Comparison of ENCODE assay signal across 9 mouse cellular contexts in genomic region chr5:113855117-113855516, GRCm38 (mm10). TPM values are rescaled to one million over a fixed set of nuclear protein-coding genes. Genes with fewer than 3 reads are reported as not detected.
DNase-seq lines count a peak whose midpoint lies in the region; ATAC-seq and TF ChIP-seq lines count a peak whose summit lies in the region.
"Had no signal": no experiment of that assay in that cellular context is flagged by ENCODE, and none has a peak within 500 bp of the region (broad histone marks: within the 10 kb centered on the region; RNA-seq: fewer than 3 reads in every experiment).

No protein-coding gene starts in this region.

- no peaks in the 10 kb centered on the region for H3K27me3 ChIP-seq in heart, embryonic 12.5 days (replicated peaks)
- no peaks in the 10 kb centered on the region for H3K27me3 ChIP-seq in embryonic facial prominence, embryonic 14.5 days (replicated peaks; ENCODE audit: control insufficient read depth, insufficient read depth, low read length)
- no peaks in the 10 kb centered on the region for H3K27me3 ChIP-seq in hindbrain, embryonic 11.5 days (ENCODE audit: control insufficient read depth, insufficient read depth, low read length)
- no peaks in the 10 kb centered on the region for H3K27me3 ChIP-seq in midbrain, postnatal 0 days (ENCODE audit: insufficient read depth, low read length)
- H3K27me3 ChIP-seq: liver, embryonic 15.5 days had no signal

- intact Hi-C loops in heart, postnatal 36 days (cut with DNase I) = loop anchor here (2.0 kb wide), 1 partner anchor 76 kb away; no protein-coding TSS in a partner anchor

- no peak for DNase-seq in heart, postnatal 36 days
- DNase-seq in embryonic facial prominence, embryonic 14.5 days (ENCODE audit: low spot score) = no peak
- no peak for DNase-seq in hindbrain, embryonic 11.5 days (ENCODE audit: low spot score)
- DNase-seq in midbrain, postnatal 0 days (ENCODE audit: low spot score) = no peak
- DNase-seq in adrenal gland, postnatal 36 days = no peak
- no peak for DNase-seq in ovary, postnatal 10 days (ENCODE audit: low spot score)
- DNase-seq in cerebellum, postnatal 10 days = no peak

- peaks cover 76% of the 10 kb centered on the region for H3K4me1 ChIP-seq in heart, embryonic 12.5 days (replicated peaks)
- peaks cover 18% of the 10 kb centered on the region for H3K4me1 ChIP-seq in embryonic facial prominence, embryonic 14.5 days (ENCODE audit: control insufficient read depth, insufficient read depth, low read length)
- peaks cover 11% of the 10 kb centered on the region for H3K4me1 ChIP-seq in hindbrain, embryonic 11.5 days (replicated peaks; ENCODE audit: control insufficient read depth, insufficient read depth, low read length)
- no peaks in the 10 kb centered on the region for H3K4me1 ChIP-seq in midbrain, postnatal 0 days (ENCODE audit: insufficient read depth, low read length)

- 92% methylated on average over 10 of the region's 10 CpGs for WGBS in heart, embryonic 12.5 days
- WGBS in embryonic facial prominence, embryonic 14.5 days = 94% methylated on average over 10 of the region's 10 CpGs
- WGBS in hindbrain, embryonic 11.5 days = 90% methylated on average over 10 of the region's 10 CpGs
- 84% methylated on average over 10 of the region's 10 CpGs for WGBS in midbrain, postnatal 0 days

- peak overlapping the region; percentile 50; the same call in 1 of the 2 replicates for H3K9ac ChIP-seq in heart, embryonic 12.5 days
- H3K9ac ChIP-seq in embryonic facial prominence, embryonic 14.5 days (ENCODE audit: low read depth, low read length) = no peak overlapping the region
- no peak overlapping the region for H3K9ac ChIP-seq in hindbrain, embryonic 11.5 days (ENCODE audit: low read depth, low read length)
- H3K9ac ChIP-seq in midbrain, postnatal 0 days (replicated peaks; ENCODE audit: low read length, poor library complexity, severe bottlenecking) = no peak overlapping the region
- H3K9ac ChIP-seq: liver, embryonic 15.5 days had no signal

- no peaks in the 10 kb centered on the region for H3K9me3 ChIP-seq in heart, embryonic 12.5 days (replicated peaks)
- no peaks in the 10 kb centered on the region for H3K9me3 ChIP-seq in embryonic facial prominence, embryonic 14.5 days (ENCODE audit: control insufficient read depth, low read length)
- H3K9me3 ChIP-seq in hindbrain, embryonic 11.5 days (ENCODE audit: control insufficient read depth, low read length) = no peaks in the 10 kb centered on the region
- no peaks in the 10 kb centered on the region for H3K9me3 ChIP-seq in midbrain, postnatal 0 days (ENCODE audit: low read length)
- H3K9me3 ChIP-seq: liver, embryonic 15.5 days had no signal

- 0 out of 2 replicates have a peak overlapping the region, but pooled peaks have one; percentile 2 for H3K4me2 ChIP-seq in heart, embryonic 12.5 days
- H3K4me2 ChIP-seq in embryonic facial prominence, embryonic 14.5 days (ENCODE audit: low read depth, low read length) = no peak overlapping the region
- no peak overlapping the region for H3K4me2 ChIP-seq in hindbrain, embryonic 11.5 days (replicated peaks; ENCODE audit: low read depth, low read length)
- no peak overlapping the region for H3K4me2 ChIP-seq in midbrain, postnatal 0 days (ENCODE audit: low read depth, low read length, poor library complexity, severe bottlenecking)
- H3K4me2 ChIP-seq: liver, embryonic 15.5 days had no signal

- no peak overlapping the region for H3K4me3 ChIP-seq in heart, embryonic 12.5 days
- H3K4me3 ChIP-seq in embryonic facial prominence, embryonic 14.5 days (ENCODE audit: low read depth, low read length) = no peak overlapping the region
- H3K4me3 ChIP-seq in hindbrain, embryonic 11.5 days (ENCODE audit: low read depth, low read length) = no peak overlapping the region
- H3K4me3 ChIP-seq in midbrain, postnatal 0 days (ENCODE audit: low read depth, low read length) = no peak overlapping the region
- H3K4me3 ChIP-seq: liver, embryonic 15.5 days had no signal

- ATAC-seq in heart, embryonic 12.5 days (ENCODE audit: insufficient number of reproducible peaks, low FRiP score) = no peak
- 0 out of 2 replicates have a peak, but pooled peaks have one; percentile 19 for ATAC-seq in embryonic facial prominence, embryonic 14.5 days (ENCODE audit: low read depth)
- 0 out of 2 replicates have a peak, but pooled peaks have one; percentile 17 for ATAC-seq in hindbrain, embryonic 11.5 days (ENCODE audit: low FRiP score)
- no peak for ATAC-seq in midbrain, postnatal 0 days (ENCODE audit: low FRiP score)

- peaks cover 32% of the 10 kb centered on the region for H3K36me3 ChIP-seq in heart, embryonic 12.5 days
- peaks cover 20% of the 10 kb centered on the region for H3K36me3 ChIP-seq in embryonic facial prominence, embryonic 14.5 days (ENCODE audit: control insufficient read depth, insufficient read depth, low read length)
- 0 out of 2 replicates have a peak, but pooled peaks cover 2% of the 10 kb centered on the region for H3K36me3 ChIP-seq in hindbrain, embryonic 11.5 days (ENCODE audit: control insufficient read depth, insufficient read depth, low read length)
- peaks cover 20% of the 10 kb centered on the region for H3K36me3 ChIP-seq in midbrain, postnatal 0 days (ENCODE audit: insufficient read depth, low read length)

- no peak for TF ChIP-seq CTCF in midbrain, postnatal 0 days (IDR thresholded peaks at IDR 0.05)

- H3K27ac ChIP-seq in heart, embryonic 12.5 days (ENCODE audit: poor library complexity, severe bottlenecking) = peak overlapping the region; percentile 92
- no peak overlapping the region for H3K27ac ChIP-seq in embryonic facial prominence, embryonic 14.5 days (replicated peaks; ENCODE audit: low read depth, low read length)
- H3K27ac ChIP-seq in hindbrain, embryonic 11.5 days (ENCODE audit: low read depth, low read length) = peak overlapping the region; percentile 61
- peak overlapping the region; percentile 7; the same call in 1 of the 2 replicates for H3K27ac ChIP-seq in midbrain, postnatal 0 days (ENCODE audit: low read depth, low read length)
- H3K27ac ChIP-seq: liver, embryonic 15.5 days had no signal

RNA-seq across cellular contexts. Expression of gene Selplg, which starts 22.7 kb away (rescaled TPM):
- polyA plus RNA-seq in heart, embryonic 12.5 days (2016; fragmentation: Nextera tagmentation; extraction: Ambion mirVana) = 0.51 and 0.72 TPM in 2 replicates
- 1 to 10 TPM; 3.1 to 4.6 TPM for total RNA-seq in heart, postnatal 36 days (2021)
- polyA plus RNA-seq in embryonic facial prominence, embryonic 14.5 days (2014; fragmentation: Nextera tagmentation; extraction: Ambion mirVana) = 4.9 and 5.2 TPM in 2 replicates
- polyA plus RNA-seq in hindbrain, embryonic 11.5 days (2014; fragmentation: Nextera tagmentation; extraction: Ambion mirVana) = 0.96 and 1.0 TPM in 2 replicates
- total RNA-seq in midbrain, postnatal 0 days (2014; rRNA removed) = 0.52 and 3.1 TPM in 2 replicates
- 1.9 and 2.3 TPM in 2 replicates for polyA plus RNA-seq in midbrain, postnatal 0 days (2015; fragmentation: Nextera tagmentation; extraction: Ambion mirVana)
- total RNA-seq in adrenal gland, postnatal 36 days (2021) = 1 to 10 TPM; 2.5 to 4.1 TPM

RNA-seq across cellular contexts. Expression of gene Coro1c, which starts 53.4 kb away (rescaled TPM):
- polyA plus RNA-seq in heart, embryonic 12.5 days (2016; fragmentation: Nextera tagmentation; extraction: Ambion mirVana) = 137 and 141 TPM in 2 replicates
- total RNA-seq in heart, postnatal 36 days (2021) = 10 to 100 TPM; 34.3 to 37.5 TPM
- 96.9 and 103 TPM in 2 replicates for polyA plus RNA-seq in embryonic facial prominence, embryonic 14.5 days (2014; fragmentation: Nextera tagmentation; extraction: Ambion mirVana)
- polyA plus RNA-seq in hindbrain, embryonic 11.5 days (2014; fragmentation: Nextera tagmentation; extraction: Ambion mirVana) = 192 and 230 TPM in 2 replicates
- total RNA-seq in midbrain, postnatal 0 days (2014; rRNA removed) = 157 and 311 TPM in 2 replicates
- polyA plus RNA-seq in midbrain, postnatal 0 days (2015; fragmentation: Nextera tagmentation; extraction: Ambion mirVana) = 165 and 171 TPM in 2 replicates
- 10 to 100 TPM; 47.9 to 60.1 TPM for total RNA-seq in adrenal gland, postnatal 36 days (2021)

RNA-seq across cellular contexts. Expression of gene Tmem119, which starts 54.8 kb away (rescaled TPM):
- 13.0 and 13.4 TPM in 2 replicates for polyA plus RNA-seq in heart, embryonic 12.5 days (2016; fragmentation: Nextera tagmentation; extraction: Ambion mirVana)
- 1 to 10 TPM; 5.6 to 5.9 TPM for total RNA-seq in heart, postnatal 36 days (2021)
- polyA plus RNA-seq in embryonic facial prominence, embryonic 14.5 days (2014; fragmentation: Nextera tagmentation; extraction: Ambion mirVana) = 94.4 and 109 TPM in 2 replicates
- 18.8 and 21.3 TPM in 2 replicates for polyA plus RNA-seq in hindbrain, embryonic 11.5 days (2014; fragmentation: Nextera tagmentation; extraction: Ambion mirVana)
- 9.5 and 10.1 TPM in 2 replicates for total RNA-seq in midbrain, postnatal 0 days (2014; rRNA removed)
- polyA plus RNA-seq in midbrain, postnatal 0 days (2015; fragmentation: Nextera tagmentation; extraction: Ambion mirVana) = 5.9 and 6.3 TPM in 2 replicates
- 10 to 100 TPM in 1 of 2 experiments, 1 to 10 TPM in 1; 9.3 to 14.1 TPM for total RNA-seq in adrenal gland, postnatal 36 days (2021)

Comparison
In these comparisons a context has a peak if more than half of its experiments do, and no peak if none do; other contexts are left out.
1. ATAC-seq: peak in embryonic facial prominence, embryonic 14.5 days (single experiment) and hindbrain, embryonic 11.5 days (single experiment); none in heart, embryonic 12.5 days (single experiment) and midbrain, postnatal 0 days (single experiment).